Mouse (Mus musculus) forebrain, embryonic 16.5 days (tissue): ENCODE data around the gene Slc22a13. TPM values are rescaled to one million over a fixed set of nuclear protein-coding genes. Genes with fewer than 3 reads are reported as not detected.

Source experiments
- ATAC-seq: fragments of 200-750 bp; cut with Nextera tagmentation; 2 replicates; pipeline ENCODE4 v1.8.0; 2017; ENCODE audit warnings: mild to moderate bottlenecking, moderate library complexity
- H3K27ac ChIP-seq: fragments of 300-500 bp; sonication (generic); 2 replicates; pipeline ENCODE4 v1.5.1; 2014; ENCODE audit warnings: low read length, control low read depth
- H3K27me3 ChIP-seq: fragments of 300-500 bp; sonication (generic); replicated peaks from 2 replicates; pipeline ENCODE4 v1.6.1; 2014; ENCODE audit warnings: low read length; ENCODE audit not compliant: control insufficient read depth, insufficient read depth
- H3K36me3 ChIP-seq: fragments of 300-500 bp; sonication (generic); 2 replicates; pipeline ENCODE4 v1.6.1; 2014; ENCODE audit not compliant: control insufficient read depth, insufficient read depth
- H3K4me1 ChIP-seq: fragments of 300-500 bp; sonication (generic); replicated peaks from 2 replicates; pipeline ENCODE4 v1.6.1; 2014; ENCODE audit warnings: low read length; ENCODE audit not compliant: control insufficient read depth, insufficient read depth
- H3K4me2 ChIP-seq: fragments of 300-500 bp; sonication (generic); 2 replicates; pipeline ENCODE4 v1.6.1; 2014; ENCODE audit warnings: mild to moderate bottlenecking, low read length, control low read depth
- H3K4me3 ChIP-seq: fragments of 300-500 bp; sonication (generic); replicated peaks from 2 replicates; pipeline ENCODE4 v1.5.1; 2014; ENCODE audit warnings: mild to moderate bottlenecking, low read length, control low read depth
- H3K9ac ChIP-seq: fragments of 300-500 bp; sonication (generic); replicated peaks from 2 replicates; pipeline ENCODE4 v1.6.1; 2014; ENCODE audit warnings: low read depth, low read length, control low read depth
- H3K9me3 ChIP-seq: fragments of 300-500 bp; sonication (generic); 2 replicates; pipeline ENCODE4 v1.6.1; 2016; ENCODE audit warnings: low read length; ENCODE audit not compliant: control insufficient read depth
- WGBS: fragments of 180-500 bp; shearing (Covaris S2); extraction: QIAGEN DNeasy Blood & Tissue Kit; methylation state at CpG from one replicate; pipeline ENCODE4 v1.1.7; 2014; 5-methylcytosine and 5-hydroxymethylcytosine counted together
- polyA plus RNA-seq: library from polyadenylated mRNA; unstranded; fragments of >200 nt; fragmentation: Nextera tagmentation; extraction: Ambion mirVana; gene quantifications from 2 replicates; pipeline ENCODE4 v1.2.1, GENCODE M21; 2015

Gene Slc22a13
- 0.18 TPM in 1 of 2 replicates, not detected in the other for polyA plus RNA-seq

DNA sequence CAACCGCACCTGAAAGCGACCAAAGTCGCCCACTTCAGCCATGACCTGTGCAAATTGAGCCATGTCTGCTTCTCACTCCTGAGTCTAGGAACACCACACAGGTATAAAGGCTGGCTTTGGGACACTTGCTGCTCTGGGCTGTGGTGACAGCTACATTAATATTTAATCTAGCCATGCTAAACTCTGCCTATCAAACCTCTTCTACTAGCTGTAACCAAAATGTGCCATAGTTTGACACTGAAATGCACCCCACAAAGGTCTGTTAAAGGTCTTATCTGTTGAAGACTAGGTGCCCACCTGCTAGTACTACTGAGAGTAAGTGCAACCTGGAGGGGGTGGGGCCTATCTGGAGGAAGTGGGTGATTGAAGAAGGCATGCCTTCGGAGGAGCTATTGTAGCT is at the start of gene Slc22a13:
TSS of gene Slc22a13 (minus strand) at position 101 of the 400 bp plus-strand sequence.
- H3K9me3 ChIP-seq: no peaks in the 10 kb centered on the region; the same call in 1 of the 2 replicates
- no peak within 1 kb of the TSS for H3K4me3 ChIP-seq
- H3K9ac ChIP-seq: no peak within 1 kb of the TSS
- no peak for ATAC-seq
- no peaks in the 10 kb centered on the region for H3K36me3 ChIP-seq
- no peaks in the 10 kb centered on the region for H3K4me1 ChIP-seq
- no peak within 1 kb of the TSS for H3K27ac ChIP-seq
- 92% methylated on average over 4 of the region's 4 CpGs for WGBS
- no peaks in the 10 kb centered on the region for H3K27me3 ChIP-seq
- H3K4me2 ChIP-seq: no peak within 1 kb of the TSS

DNA sequence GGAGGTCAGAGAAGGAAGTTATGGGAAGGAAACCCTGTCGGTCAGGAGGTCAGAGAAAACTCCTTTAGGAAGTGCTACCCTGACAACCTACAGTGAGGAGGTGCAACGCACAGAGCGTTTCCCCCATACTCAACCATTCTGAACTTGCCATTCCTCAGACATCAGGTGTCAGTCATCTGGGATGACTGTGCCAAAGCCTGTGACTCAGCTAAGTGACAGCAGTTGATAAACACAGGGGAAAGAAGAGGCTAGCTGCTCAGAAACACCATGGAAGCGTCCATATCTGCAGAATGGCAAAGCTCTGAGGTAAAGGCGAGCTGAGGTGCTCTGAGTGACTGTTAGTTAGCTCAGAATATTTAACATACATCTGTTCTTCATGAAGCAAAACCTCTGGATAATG is 49.2 kb upstream of the Slc22a13 start:
- Histone ChIP-seq H3K9me3 (no peaks in the 10 kb centered on the region), H3K36me3 (peaks cover 8% of the 10 kb centered on the region; the same call in 1 of the 2 replicates), H3K4me1 (no peaks in the 10 kb centered on the region)

DNA sequence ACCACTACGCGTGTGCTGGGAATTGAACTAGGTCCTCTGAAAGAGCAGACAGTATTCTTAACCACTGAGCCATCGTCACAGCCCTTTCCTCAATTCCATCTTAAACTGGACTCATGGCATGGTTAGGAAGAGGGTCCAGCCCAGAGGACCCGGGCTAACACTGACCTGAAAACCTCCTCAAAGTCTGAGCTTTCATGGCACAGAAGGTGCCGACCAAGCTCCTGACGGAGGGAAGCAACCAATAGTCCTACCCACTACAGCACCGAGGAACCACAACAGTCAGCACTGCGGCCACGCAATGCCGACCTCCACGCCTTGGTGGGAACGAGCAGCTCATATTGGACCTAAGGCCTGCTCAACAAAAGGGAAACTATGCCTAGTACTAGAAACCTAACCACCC is 47.3 kb upstream of the Slc22a13 start:
- no peaks in the 10 kb centered on the region for H3K9me3 ChIP-seq
- no peak overlapping the region for H3K9ac ChIP-seq
- H3K4me1 ChIP-seq: no peaks in the 10 kb centered on the region
- H3K36me3 ChIP-seq: peaks cover 8% of the 10 kb centered on the region; the same call in 1 of the 2 replicates
- H3K27ac ChIP-seq: no peak overlapping the region
- ATAC-seq: no peak
- no peak overlapping the region for H3K4me3 ChIP-seq
- 95% methylated on average over 12 of the region's 12 CpGs for WGBS
- H3K27me3 ChIP-seq: no peaks in the 10 kb centered on the region
- no peak overlapping the region for H3K4me2 ChIP-seq

More for the DNA sequence above, 49.2 kb upstream of the Slc22a13 start:
- WGBS: 92% methylated on average over 5 of the region's 5 CpGs
- Histone ChIP-seq H3K27me3 (no peaks in the 10 kb centered on the region), H3K27ac (no peak overlapping the region), H3K4me2 (no peak overlapping the region), H3K4me3 (no peak overlapping the region), H3K9ac (no peak overlapping the region)
- ATAC-seq: no peak

DNA sequence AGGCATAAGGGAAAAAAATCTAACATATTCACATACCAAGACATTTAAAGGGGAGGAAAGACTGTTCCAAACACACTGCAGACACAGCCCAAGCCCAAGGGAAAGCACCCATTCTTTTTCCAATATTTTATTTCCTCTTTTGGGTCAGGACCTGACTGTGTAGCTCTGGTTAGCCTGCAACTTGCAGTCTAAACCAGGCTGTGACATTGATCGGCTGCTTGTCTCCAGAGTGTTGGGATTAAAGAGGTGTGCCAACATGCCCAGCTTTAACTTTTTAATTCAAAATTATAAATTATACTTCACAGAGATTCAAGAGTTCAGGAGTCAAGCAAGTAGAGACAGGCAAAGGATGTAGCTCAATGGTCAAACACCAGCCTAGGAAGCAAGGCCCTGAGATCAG is 46.2 kb upstream of the Slc22a13 start:
- peaks cover 12% of the 10 kb centered on the region for H3K36me3 ChIP-seq
- WGBS: 97% methylated on average over 1 of the region's 1 CpGs
- H3K9me3 ChIP-seq: no peaks in the 10 kb centered on the region
- H3K4me2 ChIP-seq: no peak overlapping the region
- H3K27me3 ChIP-seq: no peaks in the 10 kb centered on the region
- no peaks in the 10 kb centered on the region for H3K4me1 ChIP-seq
- no peak overlapping the region for H3K27ac ChIP-seq
- no peak overlapping the region for H3K4me3 ChIP-seq
- no peak for ATAC-seq
- no peak overlapping the region for H3K9ac ChIP-seq

DNA sequence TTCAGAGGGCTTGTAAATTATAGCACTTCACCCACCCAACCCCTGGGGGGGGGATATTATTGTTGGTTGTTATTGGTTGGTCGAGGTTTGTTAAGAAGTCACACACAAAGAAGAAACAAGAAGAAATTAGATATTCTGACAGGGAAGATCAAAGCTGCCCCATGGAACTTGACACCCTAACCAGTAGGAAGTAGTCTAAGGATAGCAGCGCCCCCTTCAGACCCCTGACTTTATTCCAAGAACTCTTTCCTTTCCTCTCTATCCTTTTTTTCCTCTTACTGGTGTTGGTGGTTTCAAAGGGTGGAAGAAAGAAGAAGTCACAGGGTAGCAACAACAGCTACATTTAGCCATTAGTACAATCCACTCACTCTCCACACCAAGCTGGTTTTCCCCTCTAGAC is 45.3 kb upstream of the Slc22a13 start:
- no peaks in the 10 kb centered on the region for H3K27me3 ChIP-seq
- no peak overlapping the region for H3K4me3 ChIP-seq
- H3K9me3 ChIP-seq: no peaks in the 10 kb centered on the region
- H3K27ac ChIP-seq: no peak overlapping the region
- WGBS: 78% methylated on average over 2 of the region's 2 CpGs
- ATAC-seq: no peak
- no peak overlapping the region for H3K9ac ChIP-seq
- H3K4me2 ChIP-seq: no peak overlapping the region
- H3K4me1 ChIP-seq: no peaks in the 10 kb centered on the region
- H3K36me3 ChIP-seq: peaks cover 12% of the 10 kb centered on the region

DNA sequence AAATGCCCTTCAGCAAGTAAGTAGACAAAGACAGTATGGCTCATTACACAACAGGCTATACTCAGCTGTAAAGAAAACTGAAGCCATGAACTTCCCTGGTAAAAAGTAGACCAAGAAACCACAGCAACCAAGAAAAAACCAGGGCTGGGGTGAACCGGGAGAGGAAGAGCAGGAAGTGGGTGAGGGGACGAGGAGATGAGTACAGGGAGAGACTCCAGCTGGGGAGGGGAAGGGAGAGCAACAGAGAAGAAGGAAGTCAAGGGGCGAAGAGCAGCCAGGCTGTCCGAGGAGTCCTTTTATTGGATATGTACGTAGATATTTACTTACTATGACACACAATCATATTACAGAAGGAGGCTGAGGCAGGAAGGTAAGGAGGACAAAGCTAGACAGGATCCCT is 39.1 kb upstream of the Slc22a13 start:
- H3K9ac ChIP-seq: no peak overlapping the region
- no peak for ATAC-seq
- H3K9me3 ChIP-seq: no peaks in the 10 kb centered on the region
- no peaks in the 10 kb centered on the region for H3K27me3 ChIP-seq
- peaks cover 4% of the 10 kb centered on the region; the same call in 1 of the 2 replicates for H3K36me3 ChIP-seq
- H3K4me3 ChIP-seq: no peak overlapping the region
- H3K27ac ChIP-seq: no peak overlapping the region
- WGBS: 85% methylated on average over 5 of the region's 5 CpGs
- H3K4me1 ChIP-seq: no peaks in the 10 kb centered on the region
- H3K4me2 ChIP-seq: no peak overlapping the region

DNA sequence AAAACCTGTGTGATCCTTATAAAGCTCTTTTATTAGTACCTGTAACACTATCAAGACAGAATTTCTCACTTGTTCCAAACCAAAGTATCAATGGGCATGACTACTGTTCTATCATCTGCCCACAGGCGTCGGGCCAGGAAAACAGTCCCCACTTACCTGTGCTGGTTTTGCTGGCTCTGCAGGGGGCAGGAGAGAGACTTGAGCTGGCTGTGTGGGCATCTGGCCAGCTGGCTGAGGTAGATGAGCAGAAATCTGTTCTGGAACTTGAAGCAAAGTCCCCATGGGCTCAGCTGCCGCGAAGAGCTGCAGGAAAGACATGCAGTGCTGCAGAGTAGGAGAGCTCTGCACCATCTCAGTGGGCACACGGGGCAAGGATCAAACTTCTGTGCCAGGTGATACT is 37.9 kb upstream of the Slc22a13 start:
- Histone ChIP-seq H3K9me3 (no peaks in the 10 kb centered on the region), H3K27ac (no peak overlapping the region), H3K36me3 (peaks cover 4% of the 10 kb centered on the region; the same call in 1 of the 2 replicates), H3K4me1 (no peaks in the 10 kb centered on the region), H3K9ac (no peak overlapping the region), H3K27me3 (no peaks in the 10 kb centered on the region), H3K4me3 (no peak overlapping the region), H3K4me2 (no peak overlapping the region)
- ATAC-seq: no peak
- 83% methylated on average over 5 of the region's 5 CpGs for WGBS

DNA sequence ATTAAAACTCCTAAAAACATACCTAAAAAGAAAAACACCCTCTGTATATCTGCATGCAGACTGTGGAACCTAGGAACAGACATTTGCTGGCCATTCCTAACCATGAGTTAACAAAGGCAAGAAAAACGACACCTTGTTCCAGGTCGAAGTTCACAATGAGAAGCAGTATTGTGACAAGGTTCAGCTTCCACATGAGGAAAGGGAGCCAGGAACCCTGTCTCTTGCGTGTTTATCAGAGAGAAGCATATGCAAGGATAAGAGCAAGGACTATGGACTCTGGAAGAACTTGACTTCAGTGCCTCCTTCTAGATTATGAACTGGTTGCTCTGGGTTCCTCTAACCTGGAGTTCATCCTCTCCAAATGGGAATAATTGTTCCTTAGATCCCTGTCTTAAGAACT is 35.1 kb upstream of the Slc22a13 start:
- no peaks in the 10 kb centered on the region for H3K36me3 ChIP-seq
- WGBS: 91% methylated on average over 3 of the region's 3 CpGs
- H3K4me1 ChIP-seq: 0 out of 2 replicates have a peak, but pooled peaks cover 3% of the 10 kb centered on the region

DNA sequence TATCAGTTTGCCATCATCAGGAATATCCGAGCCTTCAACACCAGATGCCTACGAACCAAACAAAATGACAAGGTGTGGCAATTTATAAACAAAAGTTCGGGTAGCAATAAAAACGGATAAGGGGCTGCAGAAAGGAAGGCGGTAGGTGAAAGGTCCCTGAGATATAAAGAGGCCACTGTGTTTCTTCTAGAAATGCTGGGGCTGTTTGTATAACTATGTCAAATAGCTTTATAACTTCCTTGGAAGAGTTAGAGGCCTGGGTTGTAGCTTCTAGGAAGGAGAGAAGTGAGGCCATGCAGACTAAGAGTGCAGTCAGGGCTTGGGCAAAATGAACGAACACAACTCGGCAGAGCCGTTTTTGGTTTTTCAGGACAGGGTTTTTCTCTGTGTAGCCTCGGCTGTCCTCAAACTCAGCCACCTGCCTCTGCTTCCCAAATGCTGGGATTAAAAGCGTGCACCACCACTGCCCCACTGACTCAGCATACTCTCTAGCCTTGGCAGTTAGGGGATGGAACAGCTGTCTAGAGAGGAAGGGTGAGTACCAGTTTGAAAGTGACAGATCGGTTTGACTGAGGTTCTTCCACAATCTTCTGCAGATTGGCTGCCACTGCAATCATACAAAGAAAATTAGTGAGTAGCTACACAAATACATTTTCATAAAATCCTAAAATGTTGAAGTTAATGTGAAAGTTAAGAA is 32.4 kb upstream of the Slc22a13 start:
- Histone ChIP-seq H3K9me3 (no peaks in the 10 kb centered on the region), H3K36me3 (no peaks in the 10 kb centered on the region), H3K27me3 (no peaks in the 10 kb centered on the region), H3K27ac (no peak overlapping the region), H3K4me2 (no peak overlapping the region), H3K9ac (no peak overlapping the region), H3K4me3 (no peak overlapping the region), H3K4me1 (0 out of 2 replicates have a peak, but pooled peaks cover 3% of the 10 kb centered on the region)
- 92% methylated on average over 11 of the region's 11 CpGs for WGBS
- no peak for ATAC-seq

More for the DNA sequence above, 35.1 kb upstream of the Slc22a13 start:
- Histone ChIP-seq H3K9ac (no peak overlapping the region), H3K9me3 (no peaks in the 10 kb centered on the region), H3K27ac (no peak overlapping the region), H3K4me3 (no peak overlapping the region), H3K27me3 (no peaks in the 10 kb centered on the region), H3K4me2 (no peak overlapping the region)
- no peak for ATAC-seq
